Mouse (Mus musculus) hindbrain, embryonic 16.5 days (tissue): ENCODE measurements around the gene Ubxn6. TPM values are rescaled to one million over a fixed set of nuclear protein-coding genes. Genes with fewer than 3 reads are reported as not detected.
"Not testable (repeated sequence)": the region's sequence is repeated elsewhere in the genome, so short reads cannot be mapped to it uniquely, and the experiment has no call there.

Source experiments
- ATAC-seq: fragments of 200-750 bp; cut with Nextera tagmentation; 2 replicates; pipeline ENCODE4 v1.8.0; 2017; ENCODE audit warnings: moderate TSS enrichment, moderate library complexity
- H3K27ac ChIP-seq: fragments of 300-500 bp; sonication (generic); 2 replicates; pipeline ENCODE4 v1.5.1; 2014; ENCODE audit warnings: low read depth, mild to moderate bottlenecking, control low read depth, low read length, moderate library complexity
- H3K27me3 ChIP-seq: fragments of 300-500 bp; sonication (generic); replicated peaks from 2 replicates; pipeline ENCODE4 v1.6.1; 2014; ENCODE audit warnings: low read length; ENCODE audit not compliant: control insufficient read depth, insufficient read depth
- H3K36me3 ChIP-seq: fragments of 300-500 bp; sonication (generic); 2 replicates; pipeline ENCODE4 v1.6.1; 2014; ENCODE audit warnings: mild to moderate bottlenecking, low read length, moderate library complexity, mixed read lengths; ENCODE audit not compliant: control insufficient read depth, insufficient read depth
- H3K4me1 ChIP-seq: fragments of 300-500 bp; sonication (generic); 2 replicates; pipeline ENCODE4 v1.6.1; 2014; ENCODE audit warnings: low read depth, low read length; ENCODE audit not compliant: control insufficient read depth, insufficient read depth
- H3K4me2 ChIP-seq: fragments of 300-500 bp; sonication (generic); 2 replicates; pipeline ENCODE4 v1.6.1; 2014; ENCODE audit warnings: mild to moderate bottlenecking, low read length, control low read depth, moderate library complexity
- H3K4me3 ChIP-seq: fragments of 300-500 bp; sonication (generic); 2 replicates; pipeline ENCODE4 v1.5.1; 2014; ENCODE audit warnings: mild to moderate bottlenecking, low read length, control low read depth, moderate library complexity
- H3K9ac ChIP-seq: fragments of 300-500 bp; sonication (generic); 2 replicates; pipeline ENCODE4 v1.6.1; 2014; ENCODE audit warnings: low read depth, mild to moderate bottlenecking, control low read depth, low read length, moderate library complexity
- H3K9me3 ChIP-seq: fragments of 300-500 bp; sonication (generic); 2 replicates; pipeline ENCODE4 v1.6.1; 2014; ENCODE audit warnings: mild to moderate bottlenecking, low read length, moderate library complexity; ENCODE audit not compliant: control insufficient read depth
- WGBS: fragments of 180-500 bp; shearing (Covaris S2); extraction: QIAGEN DNeasy Blood & Tissue Kit; methylation state at CpG from one replicate; pipeline ENCODE4 v1.1.7; 2014; 5-methylcytosine and 5-hydroxymethylcytosine counted together
- polyA plus RNA-seq: library from polyadenylated mRNA; unstranded; fragments of >200 nt; fragmentation: Nextera tagmentation; extraction: Ambion mirVana; gene quantifications from 2 replicates; pipeline ENCODE4 v1.2.1, GENCODE M21; 2015

The Ubxn6 gene
- polyA plus RNA-seq, 1 experiment from 2014 or later: 79.5 TPM

DNA sequence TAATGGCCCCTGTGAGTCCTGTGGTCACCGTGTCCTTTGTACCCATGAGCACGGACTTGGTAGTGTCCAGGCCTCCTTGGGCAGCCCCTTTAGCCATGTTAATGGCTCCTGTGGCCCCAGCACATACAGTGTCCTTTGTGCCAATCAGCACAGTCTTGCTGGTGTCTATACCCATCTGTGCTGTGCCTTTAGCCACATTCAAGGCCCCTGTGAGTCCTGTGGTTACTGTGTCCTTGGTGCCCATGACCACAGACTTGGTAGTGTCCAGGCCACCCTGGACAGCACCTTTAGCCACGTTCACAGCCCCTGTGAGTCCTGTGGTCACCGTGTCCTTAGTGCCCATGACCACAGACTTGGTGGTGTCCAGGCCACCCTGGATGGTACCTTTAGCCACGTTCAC lies 30.0 kb upstream of the Ubxn6 start:
- WGBS: 100% methylated on average over 2 of the region's 5 CpGs
- not testable (repeated sequence) for H3K9me3 ChIP-seq, H3K4me3 ChIP-seq, ATAC-seq, H3K4me1 ChIP-seq, H3K4me2 ChIP-seq, H3K27ac ChIP-seq, H3K9ac ChIP-seq, H3K27me3 ChIP-seq
- peaks cover 25% of the 10 kb centered on the region for H3K36me3 ChIP-seq

DNA sequence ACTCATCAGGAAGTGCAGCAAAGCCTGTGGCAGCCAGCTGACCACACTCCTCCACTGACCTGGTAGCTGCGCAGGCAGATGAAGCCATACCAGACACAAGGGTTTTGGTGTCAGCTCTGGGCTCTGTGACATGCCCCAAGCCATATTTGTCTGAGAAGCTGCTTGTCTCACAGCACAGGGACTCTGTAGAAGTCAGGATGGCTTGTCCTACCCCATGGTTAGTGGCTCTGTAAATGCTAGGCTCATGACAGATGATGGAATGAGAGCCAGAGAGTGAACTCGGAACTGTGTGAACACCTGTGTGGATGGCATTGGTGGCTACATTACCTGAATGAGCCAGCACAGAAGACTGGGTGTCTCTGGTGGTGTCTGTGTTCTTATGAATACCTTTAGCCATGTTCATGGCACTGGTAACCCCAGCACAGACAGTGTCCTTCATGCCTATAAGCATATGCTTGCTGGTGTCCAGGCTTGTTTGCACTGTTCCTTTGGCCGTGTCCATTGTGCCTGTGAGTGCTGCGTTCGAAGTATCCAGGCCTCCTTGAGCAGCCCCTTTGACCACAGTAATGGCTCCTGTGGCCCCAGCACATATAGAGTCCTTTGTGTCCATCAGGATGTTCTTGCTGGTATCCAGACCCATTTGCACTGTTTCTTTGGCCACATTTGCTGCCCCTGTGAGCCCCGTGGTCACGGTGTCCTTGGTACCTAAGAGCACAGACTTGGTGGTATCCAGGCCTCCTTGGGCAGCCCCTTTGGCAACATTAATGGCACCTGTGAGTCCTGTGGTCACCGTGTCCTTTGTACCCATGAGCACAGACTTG lies 28.8 kb upstream of the Ubxn6 start:
- no peaks in the 10 kb centered on the region for H3K9me3 ChIP-seq
- H3K27me3 ChIP-seq: no peaks in the 10 kb centered on the region
- no peak overlapping the region for H3K9ac ChIP-seq
- peaks cover 34% of the 10 kb centered on the region for H3K36me3 ChIP-seq
- ATAC-seq: no peak
- H3K4me2 ChIP-seq: no peak overlapping the region
- H3K27ac ChIP-seq: no peak overlapping the region
- H3K4me1 ChIP-seq: no peaks in the 10 kb centered on the region
- 97% methylated on average over 8 of the region's 8 CpGs for WGBS
- H3K4me3 ChIP-seq: no peak overlapping the region

DNA sequence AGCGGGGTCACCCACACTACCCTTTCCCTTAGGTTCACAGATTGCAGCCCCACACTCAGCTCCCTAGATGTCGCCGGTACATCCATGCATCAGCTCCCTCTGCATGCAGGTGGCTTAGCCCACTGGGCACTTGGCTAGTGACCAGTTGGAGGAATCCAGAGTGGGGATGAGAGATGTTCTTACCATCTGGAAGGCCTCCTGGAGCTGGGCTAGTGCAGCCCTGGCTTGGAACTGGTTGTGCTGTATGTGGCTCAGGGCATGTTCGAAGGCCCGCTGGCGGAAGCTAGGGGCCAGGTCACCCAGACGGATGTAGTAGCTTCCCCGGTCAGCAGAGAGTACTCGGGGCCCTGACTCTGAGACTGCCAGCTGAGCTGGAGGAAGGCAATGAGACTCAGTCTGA lies 28.1 kb upstream of the Ubxn6 start:
- no peaks in the 10 kb centered on the region for H3K9me3 ChIP-seq
- no peak overlapping the region for H3K27ac ChIP-seq
- no peak overlapping the region for H3K4me3 ChIP-seq
- H3K36me3 ChIP-seq: peaks cover 39% of the 10 kb centered on the region
- no peak overlapping the region for H3K9ac ChIP-seq
- 94% methylated on average over 9 of the region's 9 CpGs for WGBS
- H3K4me1 ChIP-seq: no peaks in the 10 kb centered on the region
- no peak overlapping the region for H3K4me2 ChIP-seq
- H3K27me3 ChIP-seq: no peaks in the 10 kb centered on the region
- no peak for ATAC-seq

DNA sequence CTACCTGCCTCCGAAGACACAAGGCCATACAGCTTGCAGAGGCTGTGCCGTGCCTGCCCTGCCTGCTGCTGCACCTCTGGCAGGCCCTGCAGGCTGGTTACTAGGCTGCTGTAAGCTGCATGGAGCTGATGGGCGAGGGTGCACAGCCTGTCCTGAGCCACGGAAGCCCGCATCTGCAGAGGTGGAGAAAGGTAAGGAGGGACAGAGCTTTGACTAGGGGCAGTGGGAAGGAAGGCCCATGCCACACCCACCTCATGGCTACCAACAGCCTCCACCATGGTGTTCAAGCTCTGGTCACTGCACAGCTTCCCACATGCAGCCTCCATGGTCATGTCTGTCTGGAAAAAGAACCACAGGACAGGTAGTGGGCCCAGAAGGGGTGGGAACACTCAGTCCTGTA lies 27.3 kb upstream of the Ubxn6 start:
- Histone ChIP-seq H3K4me1 (no peaks in the 10 kb centered on the region), H3K9ac (no peak overlapping the region), H3K4me3 (no peak overlapping the region), H3K27ac (no peak overlapping the region), H3K36me3 (peaks cover 46% of the 10 kb centered on the region), H3K27me3 (no peaks in the 10 kb centered on the region), H3K4me2 (no peak overlapping the region), H3K9me3 (no peaks in the 10 kb centered on the region)
- WGBS: 95% methylated on average over 5 of the region's 5 CpGs
- no peak for ATAC-seq

GRCm38 (mm10) chr17:56100811-56101210 lies 26.0 kb upstream of the Ubxn6 start:
- no peaks in the 10 kb centered on the region for H3K9me3 ChIP-seq
- H3K27me3 ChIP-seq: no peaks in the 10 kb centered on the region
- H3K27ac ChIP-seq: no peak overlapping the region
- no peak overlapping the region for H3K4me2 ChIP-seq
- ATAC-seq: no peak
- WGBS: 96% methylated on average over 3 of the region's 3 CpGs
- H3K4me1 ChIP-seq: no peaks in the 10 kb centered on the region
- no peak overlapping the region for H3K4me3 ChIP-seq
- H3K9ac ChIP-seq: no peak overlapping the region
- peaks cover 55% of the 10 kb centered on the region for H3K36me3 ChIP-seq

- Histone ChIP-seq H3K27ac (no peak overlapping the region), H3K36me3 (peaks cover 57% of the 10 kb centered on the region), H3K9me3 (no peaks in the 10 kb centered on the region), H3K4me2 (no peak overlapping the region), H3K4me1 (no peaks in the 10 kb centered on the region), H3K4me3 (no peak overlapping the region), H3K27me3 (no peaks in the 10 kb centered on the region), H3K9ac (no peak overlapping the region)
- ATAC-seq: no peak
- 93% methylated on average over 15 of the region's 15 CpGs for WGBS
Measured at GRCm38 (mm10) chr17:56098711-56099572, 24.1 kb upstream of the Ubxn6 start.

DNA sequence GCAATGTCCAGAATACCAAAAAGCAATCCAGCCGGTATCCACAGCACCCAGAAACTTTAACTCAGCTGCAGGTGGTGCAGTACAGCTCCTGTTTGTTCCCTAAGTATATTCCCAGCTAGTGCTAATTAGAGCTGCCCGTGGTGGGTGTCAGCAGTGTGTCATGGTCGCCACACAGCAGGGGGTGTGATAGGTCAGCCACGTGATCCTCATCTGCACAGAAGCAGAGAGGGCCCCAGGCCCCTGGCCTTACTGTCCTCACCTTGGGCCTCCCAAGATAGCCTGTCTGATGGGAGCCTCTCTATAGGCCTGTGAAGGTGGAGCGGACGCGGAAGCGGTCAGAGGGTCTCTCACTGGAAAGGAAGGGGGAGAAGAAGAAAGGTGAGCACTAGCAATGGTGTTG lies 23.4 kb upstream of the Ubxn6 start:
- Histone ChIP-seq H3K9me3 (no peaks in the 10 kb centered on the region), H3K36me3 (peaks cover 60% of the 10 kb centered on the region), H3K4me3 (no peak overlapping the region), H3K9ac (no peak overlapping the region), H3K27ac (no peak overlapping the region), H3K4me1 (no peaks in the 10 kb centered on the region), H3K27me3 (no peaks in the 10 kb centered on the region), H3K4me2 (no peak overlapping the region)
- WGBS: 90% methylated on average over 8 of the region's 8 CpGs
- no peak for ATAC-seq

DNA sequence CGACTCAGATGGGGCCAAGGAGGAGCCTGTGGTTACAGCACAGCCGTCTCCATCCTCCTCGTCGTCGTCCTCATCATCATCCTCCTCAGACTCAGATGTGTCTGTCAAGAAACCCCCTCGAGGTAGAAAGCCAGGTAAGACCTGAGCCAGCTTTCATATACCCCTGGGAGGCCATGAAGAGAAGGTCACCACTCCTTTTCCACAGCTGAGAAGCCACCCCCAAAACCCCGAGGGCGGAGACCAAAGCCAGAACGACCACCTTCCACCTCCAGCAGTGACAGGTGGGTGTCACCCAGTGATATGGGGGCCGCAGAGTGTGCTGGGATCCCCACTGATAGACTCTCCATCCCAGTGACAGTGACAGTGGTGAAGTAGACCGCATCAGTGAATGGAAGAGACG lies 22.1 kb upstream of the Ubxn6 start:
- Histone ChIP-seq H3K27me3 (no peaks in the 10 kb centered on the region), H3K4me2 (no peak overlapping the region), H3K4me1 (no peaks in the 10 kb centered on the region), H3K36me3 (peaks cover 50% of the 10 kb centered on the region), H3K9me3 (no peaks in the 10 kb centered on the region), H3K9ac (no peak overlapping the region), H3K27ac (no peak overlapping the region), H3K4me3 (no peak overlapping the region)
- no peak for ATAC-seq
- 89% methylated on average over 12 of the region's 12 CpGs for WGBS

- peaks cover 23% of the 10 kb centered on the region for H3K36me3 ChIP-seq
Measured at GRCm38 (mm10) chr17:56092794-56093193, 18.0 kb upstream of the Ubxn6 start.

More at GRCm38 (mm10) chr17:56092794-56093193, 18.0 kb upstream of the Ubxn6 start:
- no peak overlapping the region for H3K27ac ChIP-seq
- H3K9ac ChIP-seq: no peak overlapping the region
- no peaks in the 10 kb centered on the region for H3K9me3 ChIP-seq
- no peaks in the 10 kb centered on the region for H3K4me1 ChIP-seq
- 80% methylated on average over 1 of the region's 1 CpGs for WGBS
- no peak overlapping the region for H3K4me2 ChIP-seq
- no peaks in the 10 kb centered on the region for H3K27me3 ChIP-seq
- ATAC-seq: no peak
- no peak overlapping the region for H3K4me3 ChIP-seq
